Mouse (Mus musculus) lung, postnatal 10 days (tissue): ENCODE measurements around the gene Kmt2b.
A peak's percentile ranks its signal among the peaks of the same experiment; 100 is the strongest.

ENCODE experiments used
- DNase-seq: peaks from one replicate; pipeline ENCODE4 v3.0.0; 2021

Kmt2b gene

GRCm38 (mm10) chr7:30534633-30535577, 53.6 kb downstream of the Kmt2b start, which contains the start of gene Arhgap33:
Gene Arhgap33 (minus strand): TSS chr7:30535060.
- DNase-seq, result peak; percentile 97

GRCm38 (mm10) chr7:30533941-30534632, 54.4 kb downstream of the Kmt2b start:
- DNase-seq, result no peak

- no peak for DNase-seq
Observed at GRCm38 (mm10) chr7:30532931-30533330, 55.6 kb downstream of the Kmt2b start.

- DNase-seq, result no peak
Observed at GRCm38 (mm10) chr7:30531291-30531815, 57.2 kb downstream of the Kmt2b start.

- DNase-seq, result no peak
Observed at GRCm38 (mm10) chr7:30526981-30527380, 61.5 kb downstream of the Kmt2b start.

- no peak for DNase-seq
Observed at GRCm38 (mm10) chr7:30526399-30526798, 62.1 kb downstream of the Kmt2b start.

- peak; percentile 61 for DNase-seq
Observed at GRCm38 (mm10) chr7:30525954-30526353, 62.6 kb downstream of the Kmt2b start.

GRCm38 (mm10) chr7:30524487-30524886, 64.0 kb downstream of the Kmt2b start:
- no peak for DNase-seq

GRCm38 (mm10) chr7:30522871-30523270, 65.7 kb downstream of the Kmt2b start:
- no peak for DNase-seq

GRCm38 (mm10) chr7:30520856-30521255, 67.7 kb downstream of the Kmt2b start:
- no peak for DNase-seq

- no peak for DNase-seq
Observed at GRCm38 (mm10) chr7:30520396-30520795, 68.1 kb downstream of the Kmt2b start.
